Mouse (Mus musculus) cerebellum, adult 2 months (tissue): ENCODE data around the gene Elfn1.

Source experiments
- CTCF ChIP-seq: fragments of 200-500 bp; IDR thresholded peaks from 2 replicates; pipeline ENCODE4 v1.5.1; 2011; ENCODE audit warnings: low read depth, mild to moderate bottlenecking, control low read depth, low read length, moderate library complexity, borderline replicate concordance; ENCODE audit not compliant: insufficient read depth
- POLR2A ChIP-seq: fragments of 200-500 bp; IDR thresholded peaks from 2 replicates; pipeline ENCODE4 v1.6.1; 2011; ENCODE audit warnings: low read length, control low read depth, borderline replicate concordance; ENCODE audit not compliant: insufficient read depth

- no peak; the same call in 1 of the 2 replicates for TF ChIP-seq CTCF
- TF ChIP-seq POLR2A, result no peak
Observed at GRCm38 (mm10) chr5:139933476-139933875, 25.7 kb downstream of the Elfn1 start.
